Mouse (Mus musculus): ENCODE measurements around the gene Sema3f.
A peak's percentile ranks its signal among the peaks of the same experiment; 100 is the strongest.

Sema3f gene

DNA sequence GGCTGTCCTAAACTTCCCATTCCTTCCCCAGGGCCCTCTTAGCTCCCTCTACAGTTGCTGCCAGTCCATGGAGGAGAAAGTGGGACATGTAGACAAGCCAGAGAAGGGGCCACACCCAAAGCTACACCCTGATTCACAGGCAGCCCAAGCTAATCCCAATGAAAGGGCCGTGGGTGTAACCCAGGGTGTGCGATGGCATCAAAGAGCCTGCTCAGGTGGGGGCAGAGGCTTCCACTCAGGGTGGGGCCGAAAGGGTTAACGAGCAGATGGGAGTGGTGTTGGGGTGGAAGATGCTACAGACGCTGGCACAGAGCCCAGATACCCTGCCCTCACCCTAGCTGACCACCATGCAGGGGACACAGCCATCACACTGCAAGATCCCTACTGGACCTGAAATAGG lies 17.5 kb downstream of the Sema3f start:
- DNase-seq (ENCODE audit: low spot score in 2 of 2): no peak

DNA sequence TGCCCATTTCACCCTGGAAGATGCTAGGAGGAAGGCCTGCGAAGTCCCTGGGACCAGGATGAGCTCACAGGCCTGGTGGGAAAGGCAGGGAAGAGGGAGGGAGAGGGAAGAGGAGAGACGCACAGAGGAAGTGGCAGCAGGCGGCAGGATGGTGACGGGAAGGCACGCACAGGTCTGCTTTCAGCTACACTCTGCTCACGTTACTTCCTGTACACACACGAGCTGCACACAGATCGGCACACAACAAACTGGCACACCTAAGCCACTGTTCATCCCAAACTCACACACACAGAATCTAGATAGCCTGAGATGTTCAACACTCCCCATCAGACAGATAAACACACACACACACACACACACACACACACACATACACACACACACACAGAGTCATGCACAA lies 19.9 kb downstream of the Sema3f start:
- DNase-seq (ENCODE audit: low spot score in 2 of 2): no peak

DNA sequence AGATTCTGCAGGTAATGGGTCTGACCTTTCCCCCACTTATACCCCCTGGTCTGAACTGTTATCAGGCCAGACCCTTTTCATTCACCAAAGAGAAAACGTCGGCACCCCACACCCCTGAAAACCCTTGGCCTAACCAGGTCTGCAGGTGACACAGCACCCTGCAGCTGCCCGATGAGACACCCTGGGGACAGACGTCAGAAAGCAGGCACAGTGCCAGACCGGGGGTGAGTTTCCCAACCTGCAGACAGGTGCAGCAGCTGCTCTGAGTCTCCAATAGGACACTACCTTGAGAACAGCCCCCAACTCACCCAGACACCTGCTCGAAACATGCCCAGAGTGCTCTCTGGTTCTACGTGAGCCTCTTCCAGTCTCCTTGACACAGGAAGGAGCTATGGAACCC lies 21.3 kb downstream of the Sema3f start:
- no peak for DNase-seq (ENCODE audit: low spot score in 2 of 2)

DNA sequence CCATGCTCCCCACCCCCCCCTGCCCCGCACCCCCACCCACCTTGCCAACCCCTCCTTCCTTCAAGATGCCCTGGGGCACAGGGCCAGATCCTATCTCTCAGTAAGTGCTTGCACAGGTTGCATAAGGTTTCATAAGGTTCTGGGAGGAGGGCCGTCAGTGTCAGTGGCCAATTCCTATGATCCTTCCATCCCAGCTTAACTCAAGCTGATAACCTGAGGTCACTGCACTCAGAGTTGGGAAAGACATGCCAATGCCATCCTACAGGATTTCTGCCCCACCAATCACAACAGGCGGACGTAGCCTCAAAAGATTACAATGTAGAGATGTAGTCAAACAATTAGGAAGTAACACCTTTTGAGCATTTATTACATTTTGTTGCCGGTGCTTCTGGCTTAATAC lies 21.9 kb downstream of the Sema3f start:
- DNase-seq (ENCODE audit: low spot score in 2 of 2): no peak

DNA sequence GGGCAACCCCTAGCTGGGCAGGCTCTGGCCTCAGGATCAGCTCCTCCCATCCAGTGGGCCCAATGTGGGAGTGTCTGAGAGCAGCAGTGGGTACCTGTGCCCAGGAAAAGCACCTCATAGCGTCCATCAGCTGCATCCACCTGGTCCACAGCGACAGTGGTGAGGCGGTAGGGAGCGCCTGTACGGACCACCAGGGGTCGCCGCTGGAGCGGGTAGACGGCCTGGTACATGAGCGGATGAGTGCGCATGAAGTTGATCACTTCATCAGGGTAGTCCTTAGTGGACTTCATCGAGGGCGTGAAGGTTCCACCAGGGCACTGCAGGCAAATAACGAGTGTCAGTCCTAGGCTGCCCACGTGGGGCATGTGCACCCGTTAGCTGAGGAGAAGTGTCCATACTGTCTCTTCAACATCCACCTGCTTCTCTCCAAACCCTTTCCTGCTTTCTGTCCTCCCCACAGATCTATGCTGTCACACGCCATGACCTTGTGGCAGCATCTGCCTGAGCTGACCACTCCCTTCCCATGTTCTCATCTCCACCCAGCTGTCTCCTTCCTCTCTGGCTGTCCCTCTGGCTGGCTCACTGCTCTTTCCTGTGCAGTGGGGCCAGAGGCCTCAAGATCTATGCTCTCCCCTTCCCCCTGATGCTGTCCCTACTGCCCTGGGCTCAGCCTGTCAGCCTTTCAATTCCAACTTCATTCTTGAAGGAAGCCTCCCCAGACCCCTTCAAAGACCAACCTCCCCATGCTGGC lies 24.9 kb downstream of the Sema3f start:
- DNase-seq (ENCODE audit: low spot score in 2 of 2): peak in 1 of 2 experiments; percentile 61

DNA sequence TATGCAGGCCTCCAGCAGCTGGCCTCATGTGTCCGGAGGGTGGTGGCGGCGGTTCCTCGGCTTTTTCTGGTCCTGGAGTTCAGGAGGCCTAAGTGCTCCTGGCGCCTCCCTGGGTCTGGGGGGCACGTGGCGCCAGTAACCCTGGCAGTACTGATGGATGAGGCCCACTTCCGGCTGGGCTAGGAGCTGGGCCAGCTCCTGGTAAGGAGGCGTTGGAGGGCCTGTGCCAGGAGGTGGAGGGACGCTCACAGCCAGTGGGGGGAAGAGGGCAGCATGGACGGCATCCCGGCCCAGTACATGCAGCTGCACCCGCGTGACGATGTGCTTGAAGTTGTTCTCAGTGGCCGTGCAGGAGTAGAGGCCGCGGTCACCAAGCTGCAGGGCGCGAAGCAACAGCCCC lies 27.9 kb downstream of the Sema3f start:
- no peak for DNase-seq (ENCODE audit: low spot score in 2 of 2)

DNA sequence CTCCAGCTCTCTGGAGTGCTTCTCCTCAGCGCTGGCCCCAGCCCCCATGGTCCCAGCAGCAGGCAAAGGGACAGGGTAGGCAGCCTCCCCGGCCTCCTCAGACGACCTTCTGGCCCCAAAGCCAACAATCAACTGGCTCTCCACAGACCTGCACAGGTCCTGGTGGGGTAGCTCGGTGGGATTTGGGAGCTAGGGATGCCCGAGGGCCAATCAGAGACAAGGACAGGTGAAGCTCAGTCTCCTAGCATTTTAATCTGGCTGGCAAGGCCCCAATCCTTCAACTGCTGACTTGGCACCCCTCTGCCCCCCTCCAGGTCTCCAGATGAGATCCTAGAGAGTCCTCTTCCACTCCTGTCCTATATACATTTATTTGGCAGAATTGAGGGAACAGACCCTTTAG lies 30.8 kb downstream of the Sema3f start, which contains the start of gene Gnat1:
Gnat1 (minus strand) TSS at position 212 of the 400 bp plus-strand sequence.
- DNase-seq (ENCODE audit: low spot score in 2 of 2): no peak

DNA sequence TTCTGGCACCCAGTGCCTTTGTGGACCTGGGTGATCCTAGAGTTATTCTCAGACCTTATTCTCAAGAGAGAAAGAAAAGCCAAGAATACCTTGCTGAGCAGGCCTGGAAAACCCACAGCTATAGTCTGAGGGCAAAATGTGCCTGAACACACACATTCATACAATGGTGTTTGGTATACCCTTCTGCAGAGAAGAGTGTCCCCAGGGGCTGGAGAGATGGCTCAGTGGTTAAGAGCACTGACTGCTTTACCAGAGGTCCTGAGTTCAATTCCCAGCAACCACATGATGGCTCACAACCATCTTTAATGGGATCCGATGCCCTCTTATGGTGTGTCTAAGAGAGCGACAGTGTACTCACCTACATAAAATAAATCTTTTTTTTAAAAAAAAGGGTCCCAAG lies 31.4 kb downstream of the Sema3f start:
- no peak for DNase-seq (ENCODE audit: low spot score in 2 of 2)

DNA sequence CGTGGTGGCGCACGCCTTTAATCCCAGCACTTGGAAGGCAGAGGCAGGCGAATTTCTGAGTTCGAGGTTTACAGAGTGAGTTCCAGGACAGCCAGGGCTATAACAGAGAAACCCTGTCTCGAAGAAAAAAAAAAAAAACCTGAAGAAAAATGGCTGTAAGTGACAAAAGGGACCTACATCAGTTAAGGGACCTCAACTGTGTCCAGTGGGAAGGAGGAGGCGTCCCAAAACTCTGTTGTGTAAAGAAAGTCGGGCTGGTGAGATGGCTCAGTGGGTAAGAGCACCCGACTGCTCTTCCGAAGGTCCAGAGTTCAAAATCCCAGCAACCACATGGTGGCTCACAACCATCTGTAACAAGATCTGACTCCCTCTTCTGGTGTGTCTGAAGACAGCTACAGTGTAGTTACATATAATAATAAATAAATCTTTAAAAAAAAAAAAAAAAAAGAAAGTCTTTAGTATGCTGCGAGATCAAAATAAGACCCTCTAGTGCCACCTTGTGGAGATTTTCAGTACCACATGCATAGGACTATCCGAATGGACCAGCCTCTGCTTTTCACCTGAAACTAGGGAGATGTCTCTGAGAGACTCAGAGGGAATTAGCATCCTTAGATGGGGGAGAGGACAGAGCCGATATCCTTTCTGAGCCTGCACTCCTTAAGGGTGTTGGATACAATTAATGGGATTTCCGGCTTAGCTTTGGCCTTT lies 32.3 kb downstream of the Sema3f start:
- peak in 1 of 2 experiments; percentile 81 for DNase-seq (ENCODE audit: low spot score in 2 of 2)

DNA sequence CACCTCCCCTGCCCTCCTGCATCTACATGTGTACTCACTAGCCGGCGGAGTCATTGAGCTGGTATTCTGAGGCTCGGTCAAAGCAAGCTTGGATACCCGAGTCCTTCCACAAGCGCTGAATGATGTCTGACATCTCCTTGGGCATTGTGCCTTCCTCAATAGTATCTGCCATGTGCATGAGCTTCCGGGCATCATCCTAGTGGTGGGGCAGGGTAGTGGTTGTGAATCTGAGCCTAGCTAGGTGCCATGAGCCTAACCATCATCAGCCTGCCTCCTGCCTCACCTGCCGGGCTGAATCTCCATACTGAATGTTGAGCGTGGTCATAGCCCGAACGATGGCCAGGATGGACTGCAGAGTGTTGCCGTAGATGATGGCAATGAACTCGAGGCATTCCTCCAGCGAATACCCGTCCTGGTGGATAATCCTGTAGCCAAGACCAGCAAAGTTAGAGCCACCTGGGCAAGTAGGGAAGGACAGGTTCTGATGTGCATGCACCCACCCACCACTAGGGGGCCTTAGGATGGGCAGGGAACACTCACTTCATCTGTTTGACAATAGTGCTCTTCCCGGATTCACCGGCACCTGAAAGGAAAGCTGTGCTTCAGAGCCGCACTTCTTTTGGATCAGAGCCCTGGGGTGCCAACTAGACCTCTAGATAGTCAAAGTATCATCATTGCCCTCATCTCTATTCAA lies 33.0 kb downstream of the Sema3f start:
- no peak for DNase-seq (ENCODE audit: low spot score in 2 of 2)

DNA sequence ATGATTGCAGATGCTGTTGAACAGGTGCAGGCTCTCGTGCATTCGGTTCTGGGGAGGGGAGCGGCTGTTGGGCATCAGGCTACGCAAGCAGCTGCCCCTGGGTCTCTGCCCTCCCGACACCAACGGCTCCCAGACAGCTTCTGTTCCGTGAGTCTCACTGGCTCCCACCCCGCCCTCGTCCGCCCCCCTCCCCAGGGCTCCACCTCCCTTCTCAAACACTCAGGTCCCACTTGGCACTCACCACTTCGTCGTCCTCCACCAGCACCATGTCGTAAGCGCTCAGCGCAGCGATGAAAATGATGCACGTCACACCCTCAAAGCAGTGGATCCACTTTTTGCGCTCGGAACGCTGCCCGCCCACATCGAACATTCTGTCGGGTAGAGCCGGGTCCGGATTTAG lies 34.0 kb downstream of the Sema3f start:
- DNase-seq (ENCODE audit: low spot score in 2 of 2): no peak

DNA sequence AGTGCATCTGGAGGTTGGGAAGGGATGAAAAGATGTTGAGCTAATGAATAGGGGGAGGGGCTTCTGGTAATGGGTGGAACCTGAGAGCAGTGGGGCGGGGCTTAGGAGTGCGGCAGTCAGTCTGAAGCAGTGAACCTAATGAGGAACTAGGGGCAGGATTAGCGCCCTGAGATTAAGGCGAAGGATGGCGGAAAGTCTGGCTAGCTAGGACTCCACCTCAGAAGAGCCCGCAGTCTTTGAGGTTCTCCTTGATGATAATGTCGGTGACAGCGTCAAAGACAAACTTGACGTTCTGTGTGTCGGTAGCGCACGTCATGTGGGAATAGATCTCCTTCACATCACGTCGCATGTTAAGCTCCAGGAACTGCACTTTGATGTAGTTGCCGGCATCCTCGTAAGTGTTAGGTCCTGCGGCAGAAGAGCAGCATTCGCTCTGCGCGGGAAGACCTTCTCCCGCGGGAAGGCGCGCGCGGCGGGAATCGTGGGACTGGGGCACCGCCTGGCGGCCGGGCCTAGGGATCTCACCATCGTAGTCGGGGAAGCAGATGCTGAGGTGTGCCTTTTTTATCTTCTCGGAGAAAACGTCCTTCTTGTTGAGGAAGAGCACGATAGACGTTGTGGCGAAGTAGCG lies 34.5 kb downstream of the Sema3f start:
- DNase-seq (ENCODE audit: low spot score in 2 of 2): peak in 1 of 2 experiments; percentile 59

DNA sequence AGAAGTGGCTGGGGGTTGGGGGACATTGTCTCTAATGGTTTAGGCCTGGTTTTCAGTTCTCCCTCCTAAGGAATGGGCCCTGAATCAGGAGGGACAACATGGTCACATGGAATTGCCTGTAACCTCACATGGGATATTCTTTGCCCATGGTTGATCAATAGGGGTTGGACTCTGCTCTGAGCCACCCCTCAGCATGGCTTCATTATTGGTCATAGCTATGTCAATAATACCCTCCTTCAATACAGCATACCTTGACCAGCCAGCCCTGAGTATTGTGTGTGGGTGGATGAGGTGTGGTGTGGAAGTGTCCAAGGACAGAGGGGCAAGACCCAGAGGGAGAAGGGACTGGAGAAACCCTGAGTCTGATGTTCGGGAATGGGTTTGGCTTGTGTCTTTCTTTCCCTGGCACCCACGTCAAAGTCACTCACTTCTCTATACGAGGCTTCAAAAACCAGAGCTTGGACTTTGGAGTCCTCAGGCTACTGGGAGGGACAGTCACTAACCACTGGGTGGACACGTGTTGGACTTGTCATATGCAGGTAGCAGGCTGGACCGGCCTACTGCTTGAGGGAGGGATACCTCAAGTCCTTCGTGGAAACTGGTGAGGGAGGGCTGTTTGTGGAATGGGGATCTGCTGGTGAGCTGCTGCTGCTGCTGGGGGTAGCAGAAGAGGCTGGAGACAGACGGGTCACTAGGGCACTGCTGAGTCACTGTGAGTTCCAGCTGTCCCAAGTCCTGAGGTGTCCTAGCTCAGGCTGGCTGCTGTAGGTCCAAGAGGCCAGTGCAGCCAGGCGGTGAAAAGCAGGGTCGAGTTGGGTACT lies 35.5 kb downstream of the Sema3f start:
- no peak for DNase-seq (ENCODE audit: low spot score in 2 of 2)

DNA sequence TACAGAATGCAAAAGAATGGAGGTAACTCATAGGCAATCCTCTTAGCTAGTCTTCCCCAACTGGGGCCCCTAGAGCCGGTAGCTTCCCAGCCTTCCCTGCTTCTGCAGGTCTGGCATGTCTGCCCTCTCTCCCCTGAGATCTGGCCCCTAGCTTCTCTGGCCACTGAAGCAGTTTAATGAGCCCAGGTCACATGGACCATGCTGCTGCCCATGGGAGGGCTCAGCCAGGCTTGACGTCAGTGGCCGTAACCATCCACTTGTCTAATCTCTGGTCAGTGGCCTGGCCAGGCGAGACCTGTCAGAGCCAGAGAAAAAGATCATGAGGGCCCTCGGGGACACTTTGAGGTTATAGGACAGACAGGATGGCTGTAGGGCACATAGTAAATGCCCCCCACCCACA lies 40.0 kb downstream of the Sema3f start:
- DNase-seq (ENCODE audit: low spot score in 2 of 2): peak; percentile 77 to 82

DNA sequence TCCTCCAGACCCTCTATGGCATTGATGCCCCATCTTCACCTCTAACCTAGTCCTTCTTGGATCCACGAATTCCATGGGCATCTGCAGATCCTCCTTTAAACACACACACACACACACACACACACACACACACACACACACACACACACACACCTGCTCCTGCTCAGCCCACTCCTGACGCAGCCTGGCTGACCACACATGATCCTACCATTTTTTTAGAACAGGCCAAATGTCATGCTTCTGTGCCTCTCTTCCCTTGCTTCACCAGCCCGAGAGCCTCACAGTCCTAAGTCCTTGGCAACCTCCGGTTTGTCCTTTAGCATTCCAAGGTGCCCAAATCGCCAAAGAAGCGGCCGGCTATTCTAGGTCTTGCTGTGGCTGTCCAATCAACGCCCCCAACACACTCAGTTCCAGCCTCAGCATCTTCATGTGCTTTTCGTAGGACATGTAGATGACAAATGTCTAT lies 40.8 kb downstream of the Sema3f start, which contains the start of gene Slc38a3:
Slc38a3 (minus strand) TSS at position 51 of the 466 bp plus-strand sequence.
- no peak for DNase-seq (ENCODE audit: low spot score in 2 of 2)

DNA sequence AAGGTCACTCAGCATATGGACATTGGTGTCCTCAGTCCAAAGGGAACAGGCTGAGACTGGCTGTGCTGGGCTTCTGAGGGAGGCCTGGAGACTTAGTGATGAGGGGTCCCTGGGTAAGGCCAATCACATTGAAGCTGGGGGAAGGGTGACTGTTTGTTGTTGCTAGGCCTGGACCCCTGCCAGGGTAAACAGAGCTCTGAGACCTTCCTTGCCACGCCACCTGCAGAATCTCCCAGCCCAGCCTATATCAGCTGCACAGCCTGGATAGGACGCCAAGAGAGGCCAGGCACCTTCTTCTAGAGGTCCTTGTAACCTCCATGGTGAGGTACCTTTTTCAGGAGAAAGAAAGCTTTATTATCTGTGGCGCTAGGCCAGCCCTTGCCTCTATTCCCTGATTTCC lies 41.4 kb downstream of the Sema3f start:
- DNase-seq (ENCODE audit: low spot score in 2 of 2): no peak

DNA sequence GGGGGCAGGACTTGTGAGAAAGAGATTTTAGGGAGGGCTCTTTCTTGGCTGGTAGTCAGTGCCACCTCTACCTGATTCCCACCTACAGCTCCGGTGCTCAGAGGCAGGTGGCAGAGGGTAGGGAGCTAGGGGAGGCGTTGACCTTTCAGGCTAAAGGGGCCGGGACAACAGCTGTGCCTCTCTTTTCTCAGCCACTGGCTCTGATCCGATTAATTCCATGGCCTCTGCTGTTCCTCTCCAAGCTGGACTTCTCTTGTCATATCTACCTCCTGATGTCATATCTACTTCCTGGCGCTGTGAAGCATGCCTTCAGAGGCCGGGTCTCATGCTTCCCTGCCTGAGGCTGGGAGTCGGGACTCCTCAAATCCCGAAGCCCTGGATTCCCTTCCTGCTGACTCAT lies 42.3 kb downstream of the Sema3f start:
- DNase-seq (ENCODE audit: low spot score in 2 of 2): no peak

DNA sequence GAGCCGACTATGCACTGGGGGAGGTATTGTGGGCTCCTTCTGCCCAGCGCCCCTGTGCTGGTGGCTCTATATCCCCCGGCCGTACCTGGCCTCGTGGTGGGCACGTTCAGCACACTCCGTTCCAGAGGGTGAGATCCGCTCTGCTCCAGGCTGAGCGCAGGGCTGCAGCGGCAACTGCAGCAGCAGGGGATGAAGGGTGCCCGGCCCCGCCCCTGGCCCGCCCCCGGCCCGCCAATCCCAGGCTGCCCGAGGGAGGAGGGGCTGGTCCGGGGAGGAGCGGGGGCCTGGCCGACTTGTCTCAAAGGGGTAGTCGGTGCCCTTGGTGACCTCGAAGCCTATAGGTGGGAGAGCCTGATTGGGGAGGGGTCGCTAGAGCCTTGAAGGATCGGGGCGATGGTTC lies 43.1 kb downstream of the Sema3f start:
- peak; percentile 67 to 70 for DNase-seq (ENCODE audit: low spot score in 2 of 2)

DNA sequence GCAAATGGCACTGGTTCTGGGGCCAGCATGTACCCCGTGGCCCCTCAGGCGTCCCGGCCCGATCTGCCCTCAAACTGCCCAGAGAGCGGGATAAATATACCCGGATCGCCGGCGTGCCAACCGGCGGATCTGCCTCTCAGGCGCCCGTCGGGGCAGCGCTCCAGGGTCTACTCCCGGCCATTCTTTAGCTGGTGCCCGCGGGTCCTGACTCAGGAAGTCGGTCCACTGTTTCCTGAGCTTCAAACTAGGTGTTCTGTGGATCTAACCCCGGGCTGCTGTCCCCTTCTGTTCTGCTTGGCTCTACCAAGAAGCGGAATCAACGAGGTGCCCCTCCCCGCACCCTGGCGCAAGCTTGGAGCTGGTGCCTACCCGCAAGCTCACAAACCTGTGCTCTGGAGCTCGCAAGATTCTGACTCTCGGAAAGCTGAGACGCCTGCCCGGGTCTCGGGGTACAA lies 43.5 kb downstream of the Sema3f start:
- DNase-seq (ENCODE audit: low spot score in 2 of 2): no peak

DNA sequence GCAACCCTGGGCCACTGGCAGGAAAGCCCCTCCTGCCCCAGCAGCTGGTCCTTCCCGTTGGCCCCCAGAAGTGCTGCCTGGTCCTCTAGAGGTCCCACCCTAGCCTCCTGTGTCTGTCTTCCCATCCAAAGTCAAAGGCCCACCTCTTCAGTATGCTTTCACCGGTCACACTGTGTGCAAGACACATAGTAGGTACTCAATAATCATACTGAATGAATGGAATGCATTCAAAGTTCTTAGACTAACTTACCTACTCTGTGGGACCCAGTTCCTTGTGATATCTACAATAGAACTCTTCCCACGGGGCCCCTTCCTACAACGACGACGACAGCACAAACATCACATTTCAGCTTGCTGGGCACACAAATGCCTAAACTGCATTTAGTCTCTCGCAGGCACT lies 45.0 kb downstream of the Sema3f start:
- no peak for DNase-seq (ENCODE audit: low spot score in 2 of 2)

DNA sequence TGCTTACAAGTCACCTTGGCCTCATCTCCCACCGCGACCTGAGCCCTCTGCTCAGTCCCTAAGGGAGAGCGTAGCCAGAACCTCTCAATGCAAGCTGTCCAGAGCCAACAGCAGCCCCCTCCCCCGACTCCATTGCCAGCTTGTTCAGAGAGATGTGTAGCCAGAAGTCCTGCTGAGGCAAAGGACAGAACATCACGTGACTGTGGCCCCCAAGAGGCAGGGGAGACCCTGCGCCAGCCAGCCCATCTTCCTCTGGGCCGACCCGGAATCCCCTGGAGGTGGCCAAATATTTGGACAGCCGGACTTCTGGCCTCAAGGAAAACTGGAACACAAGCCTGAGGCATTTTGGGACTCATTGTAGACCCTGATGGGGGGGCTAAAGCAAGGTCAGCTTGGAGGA lies 46.8 kb downstream of the Sema3f start:
- DNase-seq (ENCODE audit: low spot score in 2 of 2): no peak
